Mouse (Mus musculus): ENCODE measurements at regions not wholly inside any gene's neighbourhood (a gene's known extent, or its start where the extent isn't known, plus 50 kb on each side); places are given as distances from the start of the nearest gene placed in this dataset.
A peak's percentile ranks its signal among the peaks of the same experiment; 100 is the strongest.

- DNase-seq (ENCODE audit: low read depth, low spot score) = no peak
- no peak for ATAC-seq
- ChIA-PET CTCF (no interaction called here), POLR2A (no interaction called here)
- H3K27me3 ChIP-seq = peaks cover 12% of the 10 kb centered on the region
- TF ChIP-seq CTCF (IDR thresholded peaks at IDR 0.05) = no peak
- in situ Hi-C loops (cut with MboI; ENCODE audit: low pct_unique_long_range_greater_than_20kb) = no loop called here
Measured at GRCm38 (mm10) chr17:67503125-67503878, 129.2 kb downstream of the Lrrc30 start.

GRCm38 (mm10) chr17:67502628-67503027 lies 129.9 kb downstream of the Lrrc30 start:
- ATAC-seq (no peak), DNase-seq (ENCODE audit: low read depth, low spot score) (no peak)
- in situ Hi-C loops (cut with MboI; ENCODE audit: low pct_unique_long_range_greater_than_20kb) = no loop called here
- CTCF ChIA-PET = no interaction called here
- peaks cover 12% of the 10 kb centered on the region for H3K27me3 ChIP-seq
- TF ChIP-seq CTCF (IDR thresholded peaks at IDR 0.05) = no peak
- POLR2A ChIA-PET = no interaction called here

- ATAC-seq = no peak
Measured at GRCm38 (mm10) chr17:67499783-67500641, 132.5 kb downstream of the Lrrc30 start.

GRCm38 (mm10) chr17:67497380-67497779 lies 135.1 kb downstream of the Lrrc30 start:
- CTCF ChIA-PET = no interaction called here
- no peak for TF ChIP-seq CTCF (IDR thresholded peaks at IDR 0.05)
- H3K27me3 ChIP-seq = peaks cover 13% of the 10 kb centered on the region
- POLR2A ChIA-PET = no interaction called here
- in situ Hi-C loops (cut with MboI; ENCODE audit: low pct_unique_long_range_greater_than_20kb) = no loop called here
- ATAC-seq (no peak), DNase-seq (ENCODE audit: low read depth, low spot score) (no peak)

More at GRCm38 (mm10) chr17:67499783-67500641, 132.5 kb downstream of the Lrrc30 start:
- ChIA-PET CTCF (no interaction called here), POLR2A (interaction anchor here (0.5 kb wide), 1 partner anchor 16 kb away, joined by 7 read pairs; no protein-coding TSS in a partner anchor)
- no peak for TF ChIP-seq CTCF (IDR thresholded peaks at IDR 0.05)
- in situ Hi-C loops (cut with MboI; ENCODE audit: low pct_unique_long_range_greater_than_20kb) = no loop called here
- no peak for DNase-seq (ENCODE audit: low read depth, low spot score)
- H3K27me3 ChIP-seq = peaks cover 9% of the 10 kb centered on the region

- ATAC-seq (no peak), DNase-seq (ENCODE audit: low read depth, low spot score) (no peak)
- no peaks in the 10 kb centered on the region for H3K27me3 ChIP-seq
- ChIA-PET POLR2A (no interaction called here), CTCF (no interaction called here)
- no peak for TF ChIP-seq CTCF (IDR thresholded peaks at IDR 0.05)
- in situ Hi-C loops (cut with MboI; ENCODE audit: low pct_unique_long_range_greater_than_20kb) = no loop called here
Measured at GRCm38 (mm10) chr17:67480463-67480862, 126.2 kb upstream of the Ptprm start.

GRCm38 (mm10) chr17:67473137-67473536 lies 118.9 kb upstream of the Ptprm start:
- ChIA-PET CTCF (interaction anchor here (0.8 to 1.4 kb wide), 6 partner anchors 9 to 894 kb away, joined by 3 to 6 read pairs (median 4); no protein-coding TSS in a partner anchor), POLR2A (no interaction called here)
- in situ Hi-C loops (cut with MboI; ENCODE audit: low pct_unique_long_range_greater_than_20kb) = loop anchor here (5.0 to 10.0 kb wide), 3 partner anchors 298 to 896 kb away; no protein-coding TSS in a partner anchor
- H3K27me3 ChIP-seq = no peaks in the 10 kb centered on the region
- DNase-seq (ENCODE audit: low read depth, low spot score) (peak; percentile 2), ATAC-seq (peak; percentile 67)
- peak; percentile 95 for TF ChIP-seq CTCF (IDR thresholded peaks at IDR 0.05)

- POLR2A ChIA-PET = no interaction called here
- DNase-seq (ENCODE audit: low read depth, low spot score) (no peak), ATAC-seq (no peak)
- CTCF ChIA-PET = interaction anchor here (1.2 kb wide), 1 partner anchor 14 kb away, joined by 4 read pairs; no protein-coding TSS in a partner anchor
- H3K27me3 ChIP-seq = no peaks in the 10 kb centered on the region
- in situ Hi-C loops (cut with MboI; ENCODE audit: low pct_unique_long_range_greater_than_20kb) = no loop called here
- TF ChIP-seq CTCF (IDR thresholded peaks at IDR 0.05) = no peak
Measured at GRCm38 (mm10) chr17:67458851-67459421, 104.7 kb upstream of the Ptprm start.

- no peak for TF ChIP-seq CTCF (IDR thresholded peaks at IDR 0.05)
- in situ Hi-C loops (cut with MboI; ENCODE audit: low pct_unique_long_range_greater_than_20kb) = no loop called here
- POLR2A ChIA-PET = no interaction called here
- DNase-seq (ENCODE audit: low read depth, low spot score) (no peak), ATAC-seq (no peak)
- CTCF ChIA-PET = interaction anchor here (1.3 kb wide), 1 partner anchor 10 kb away, joined by 3 read pairs; no protein-coding TSS in a partner anchor
- H3K27me3 ChIP-seq = no peaks in the 10 kb centered on the region
Measured at GRCm38 (mm10) chr17:67451966-67452365, 97.7 kb upstream of the Ptprm start.

GRCm38 (mm10) chr17:67451081-67451480 lies 96.8 kb upstream of the Ptprm start:
- POLR2A ChIA-PET = no interaction called here
- no peaks in the 10 kb centered on the region for H3K27me3 ChIP-seq
- DNase-seq (ENCODE audit: low read depth, low spot score) (no peak), ATAC-seq (no peak)
- CTCF ChIA-PET = interaction anchor here (1.3 kb wide), 1 partner anchor 9 kb away, joined by 3 read pairs; no protein-coding TSS in a partner anchor
- TF ChIP-seq CTCF (IDR thresholded peaks at IDR 0.05) = no peak
- in situ Hi-C loops (cut with MboI; ENCODE audit: low pct_unique_long_range_greater_than_20kb) = no loop called here

- H3K27me3 ChIP-seq = no peaks in the 10 kb centered on the region
- ChIA-PET CTCF (interaction anchor here (1.4 kb wide), 1 partner anchor 9 kb away, joined by 3 read pairs; no protein-coding TSS in a partner anchor), POLR2A (interaction anchor here (0.6 kb wide), 1 partner anchor 16 kb away, joined by 3 read pairs; no protein-coding TSS in a partner anchor)
- in situ Hi-C loops (cut with MboI; ENCODE audit: low pct_unique_long_range_greater_than_20kb) = no loop called here
- no peak for ATAC-seq
- no peak for TF ChIP-seq CTCF (IDR thresholded peaks at IDR 0.05)
- DNase-seq (ENCODE audit: low read depth, low spot score) = no peak
Measured at GRCm38 (mm10) chr17:67450021-67450420, 95.8 kb upstream of the Ptprm start.
